Mouse (Mus musculus): ENCODE data around the gene Cir1. TPM values are rescaled to one million over a fixed set of nuclear protein-coding genes. Genes with fewer than 3 reads are reported as not detected.

The Cir1 gene
- 10 to 100 TPM; 22.7 to 25.5 TPM for total RNA-seq (2023)

DNA sequence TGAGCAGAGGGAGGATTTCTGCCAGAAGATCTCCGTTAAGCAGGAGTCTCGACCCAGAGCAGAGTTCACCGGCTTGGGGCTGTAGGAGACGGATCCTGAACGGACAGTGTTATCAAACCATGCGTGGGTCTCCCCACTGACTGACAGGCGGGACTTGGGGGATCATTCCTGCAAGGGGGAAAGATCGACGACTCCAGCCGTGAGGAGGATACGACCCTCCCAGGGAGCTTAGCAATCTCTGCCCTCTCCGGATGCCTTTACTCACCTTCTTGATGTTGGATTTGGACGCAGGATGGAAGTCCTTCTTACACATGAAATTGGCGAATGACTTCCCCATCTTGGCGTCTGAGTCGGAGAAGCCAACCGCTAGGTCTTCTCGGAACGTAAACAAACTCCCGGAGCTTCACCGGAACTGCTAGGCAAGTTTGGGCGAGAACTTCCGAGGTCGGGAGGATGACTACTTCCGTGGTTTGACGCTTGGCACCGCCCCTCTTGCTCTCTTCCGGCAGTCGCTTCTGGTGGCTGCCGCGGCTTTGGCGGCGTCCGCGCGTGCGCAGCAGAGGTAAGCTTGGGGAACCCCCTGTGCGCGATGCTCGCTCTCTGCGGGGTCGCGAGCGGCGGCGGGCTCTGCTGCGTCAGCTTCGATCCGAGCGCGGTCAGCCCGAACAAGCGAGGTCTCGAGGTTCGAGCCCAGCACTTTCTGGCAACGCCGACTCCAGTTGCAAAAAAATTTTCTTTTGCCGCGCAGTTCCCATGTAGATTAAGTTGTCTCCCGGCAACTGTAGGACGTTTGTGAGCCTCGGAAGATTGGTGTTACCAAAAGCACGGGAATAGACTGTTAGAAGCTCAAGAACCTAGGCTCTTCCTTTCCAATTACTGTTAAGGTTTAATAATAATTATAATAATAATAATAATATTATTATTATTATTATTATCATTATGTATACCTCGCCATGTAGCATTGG lies at the start of gene Cir1, which contains the start of gene Scrn3:
TSS of gene Cir1 (minus strand) at position 550 of the 965 bp plus-strand sequence.
TSS of gene Scrn3 (plus strand) at position 450 of the 965 bp plus-strand sequence.

GRCm38 (mm10) chr2:73271459-73272161 lies 40.9 kb downstream of the Cir1 start, which contains the start of gene Sp9:
TSS of gene Sp9 (plus strand) at chr2:73271925.

Other genes with a start within 250 kb of the Cir1 start
- gene Ola1, start 93.8 kb downstream of the Cir1 start, total RNA-seq (2023) = 10 to 100 TPM; 21.1 to 25.6 TPM
- not detected for gene Sp9, start 40.8 kb downstream of the Cir1 start, total RNA-seq (2023)
- 1 to 10 TPM; 4.3 to 4.4 TPM for gene Scrn3, start 100 bp downstream of the Cir1 start, total RNA-seq (2023)
- 1 to 10 TPM; 3.4 to 4.4 TPM for gene Gpr155, start 73.9 kb upstream of the Cir1 start, total RNA-seq (2023)
- gene Wipf1, start 217.0 kb upstream of the Cir1 start, total RNA-seq (2023) = 100 to 1,000 TPM; 183 to 197 TPM